Mouse (Mus musculus) megakaryocyte-erythroid progenitor cell, adult 5-6 weeks (primary cell): ENCODE data around the gene Rnaseh2b. TPM values are rescaled to one million over a fixed set of nuclear protein-coding genes. Genes with fewer than 3 reads are reported as not detected.

Experiments
- ATAC-seq: replicated peaks from 2 replicates; pipeline ENCODE4 v1.8.0; 2016; ENCODE audit warnings: mild to moderate bottlenecking, inconsistent platforms; ENCODE audit not compliant: severe bottlenecking, poor library complexity, low FRiP score, low TSS enrichment
- total RNA-seq, 2 experiments: library from RNA; stranded (forward) in 1 of 2; stranded (reverse) in 1 of 2; fragments of 200-1000, 215-1000 nt in 1 of 2; fragments of >200 nt in 1 of 2; fragmentation: Nextera tagmentation in 1 of 2; gene quantifications; 2 replicates each; pipeline ENCODE4 v1.2.3; 2014 to 2017

Gene Rnaseh2b
- total RNA-seq (2014; fragmentation: Nextera tagmentation), result 73.1 and 97.2 TPM in 2 replicates
- total RNA-seq (2017), result 74.5 and 81.1 TPM in 2 replicates

- ATAC-seq, result no peak
Observed at GRCm38 (mm10) chr14:62292488-62293339, at the start of gene Rnaseh2b, which contains the start of gene Dleu7. Gene Rnaseh2b, plus strand, starts transcription at chr14:62292589. Gene Dleu7, minus strand, starts transcription at chr14:62293047.

DNA sequence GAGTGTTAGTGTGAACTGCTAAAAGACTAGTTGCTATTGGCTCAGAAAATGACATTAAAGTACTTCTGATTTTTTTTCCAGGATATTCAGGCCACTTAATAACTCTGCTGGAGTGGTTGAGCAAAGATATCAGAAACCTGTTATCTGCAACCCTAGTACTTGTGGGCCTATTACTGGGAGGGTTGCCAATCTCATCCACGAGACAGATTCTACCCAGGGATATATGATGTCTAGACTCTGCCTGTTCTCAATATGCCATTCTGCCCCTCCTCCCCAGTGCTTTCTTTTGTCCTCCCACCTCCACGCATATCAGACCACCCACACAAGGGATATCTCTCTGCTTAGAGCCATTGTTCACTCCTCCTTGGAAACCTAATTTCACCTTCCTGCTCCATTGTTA is 48.9 kb upstream of the Rnaseh2b start:
- no peak for ATAC-seq

DNA sequence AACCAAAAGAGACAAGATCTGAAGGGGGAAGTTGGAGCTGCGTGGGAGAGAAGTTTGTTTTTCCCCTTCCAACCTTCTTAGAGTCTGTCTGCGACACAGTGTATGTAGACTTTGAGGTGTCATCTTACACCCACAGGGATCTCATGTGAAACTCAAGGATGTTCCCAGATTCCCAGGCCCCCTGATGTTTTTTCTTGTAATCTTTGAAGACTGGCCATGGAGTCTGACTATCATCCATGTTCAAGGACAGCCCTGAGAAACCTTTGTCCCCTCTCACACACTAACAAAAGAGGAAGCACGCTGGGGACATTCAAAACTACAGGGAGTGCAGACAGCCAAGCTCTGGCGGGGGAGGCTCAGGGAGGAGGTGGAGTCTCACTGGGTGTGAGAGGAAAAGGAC is 46.8 kb upstream of the Rnaseh2b start:
- ATAC-seq, result no peak

GRCm38 (mm10) chr14:62248345-62248744 is 44.0 kb upstream of the Rnaseh2b start:
- ATAC-seq, result no peak

DNA sequence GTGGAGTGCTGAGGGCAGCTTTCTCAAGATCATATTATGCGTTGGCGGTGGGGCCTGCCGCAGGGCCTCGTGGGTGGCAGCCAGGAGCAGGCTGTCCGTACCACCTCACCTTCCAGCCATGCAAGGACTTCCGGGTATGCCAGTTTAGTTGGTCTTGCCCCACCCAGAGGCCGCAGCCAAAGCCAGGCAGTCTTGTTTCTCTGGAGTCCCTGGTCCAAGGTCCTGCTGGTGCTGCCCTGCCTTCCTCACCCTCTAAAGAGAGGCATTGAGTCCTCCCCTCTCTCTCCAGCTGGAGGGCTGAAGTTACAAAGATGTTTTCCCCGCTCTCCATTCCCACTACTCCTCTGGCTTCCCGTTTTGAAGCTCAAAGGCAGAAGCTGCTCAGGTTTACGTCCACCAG is 43.6 kb upstream of the Rnaseh2b start:
- no peak for ATAC-seq

DNA sequence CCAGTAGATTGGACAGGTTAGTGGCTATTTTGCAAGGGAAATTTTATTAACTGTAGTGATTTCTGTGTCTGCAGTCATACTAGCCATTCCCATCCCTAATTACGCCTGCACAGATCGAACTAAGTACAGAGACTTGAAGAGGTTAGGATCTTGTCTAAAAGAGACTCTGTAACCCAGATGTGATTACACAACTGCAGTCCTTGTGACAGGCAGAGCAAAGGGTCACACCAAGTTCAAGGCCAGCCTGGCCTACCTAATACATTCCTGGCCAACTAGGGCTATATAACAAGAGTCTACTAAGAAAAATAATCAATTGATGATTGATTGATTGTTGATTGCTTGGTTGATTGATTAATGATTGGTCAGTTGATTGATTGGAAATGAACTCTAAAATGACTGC is 43.1 kb upstream of the Rnaseh2b start:
- no peak for ATAC-seq

DNA sequence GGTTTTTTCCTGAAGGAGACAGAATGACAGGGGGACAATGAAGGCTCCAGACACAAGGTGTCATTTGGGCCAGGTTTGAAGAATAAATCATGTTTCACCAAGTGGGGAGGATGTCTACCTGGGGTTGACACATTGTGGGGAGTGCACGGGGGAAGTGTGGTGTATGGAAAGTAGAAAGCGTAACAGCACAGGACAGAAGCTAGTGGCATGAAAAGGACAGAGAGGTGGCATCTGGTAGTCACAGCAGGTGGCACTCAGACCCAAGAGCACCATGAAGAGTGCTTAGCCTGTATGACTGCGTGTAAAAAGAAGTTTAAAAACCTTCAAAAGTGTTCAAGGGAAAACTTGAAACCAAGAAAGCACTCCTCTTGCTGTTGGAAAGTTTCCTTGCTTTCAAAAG is 42.3 kb upstream of the Rnaseh2b start:
- ATAC-seq, result no peak

DNA sequence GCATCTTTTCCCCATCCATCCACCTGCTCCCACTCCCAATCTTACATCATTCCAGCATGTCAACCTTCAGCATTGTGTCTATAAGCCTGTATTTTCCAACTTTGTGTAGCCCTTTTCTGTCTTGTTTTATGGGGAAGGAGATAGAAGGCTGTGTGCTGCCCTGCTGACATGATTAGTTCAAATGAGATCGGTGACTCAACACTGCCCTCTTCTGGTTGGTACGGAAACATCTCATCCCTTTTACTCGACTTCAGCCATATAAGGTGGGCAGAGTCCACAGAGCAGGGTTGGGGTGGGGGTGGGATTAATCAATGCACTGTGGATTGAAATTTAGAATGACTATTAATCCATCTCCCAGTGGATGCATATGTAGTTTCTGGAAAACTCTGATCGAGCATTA is 40.4 kb upstream of the Rnaseh2b start:
- peak; percentile 78; the same call in 1 of the 2 replicates for ATAC-seq

GRCm38 (mm10) chr14:62254371-62254770 is 38.0 kb upstream of the Rnaseh2b start:
- ATAC-seq, result peak; percentile 89

DNA sequence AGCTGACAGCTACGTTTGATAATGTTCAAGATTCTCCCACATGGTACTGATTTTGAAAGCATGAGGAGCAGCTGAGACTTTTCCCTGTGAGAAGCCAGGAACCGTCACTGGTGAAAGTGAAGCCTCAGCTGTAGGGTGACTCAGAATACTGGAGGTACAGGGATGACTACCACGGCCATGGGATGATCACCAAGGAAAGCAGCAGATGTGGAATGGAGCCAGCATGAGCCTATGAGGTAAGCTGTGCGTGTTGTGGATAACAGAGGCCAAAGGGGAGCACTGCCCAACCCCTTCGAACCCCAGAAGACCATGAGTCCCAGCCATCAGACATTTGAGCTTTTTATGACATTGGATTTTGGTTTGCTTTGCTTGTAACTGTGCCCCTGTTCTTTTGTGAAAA is 36.3 kb upstream of the Rnaseh2b start:
- no peak for ATAC-seq

DNA sequence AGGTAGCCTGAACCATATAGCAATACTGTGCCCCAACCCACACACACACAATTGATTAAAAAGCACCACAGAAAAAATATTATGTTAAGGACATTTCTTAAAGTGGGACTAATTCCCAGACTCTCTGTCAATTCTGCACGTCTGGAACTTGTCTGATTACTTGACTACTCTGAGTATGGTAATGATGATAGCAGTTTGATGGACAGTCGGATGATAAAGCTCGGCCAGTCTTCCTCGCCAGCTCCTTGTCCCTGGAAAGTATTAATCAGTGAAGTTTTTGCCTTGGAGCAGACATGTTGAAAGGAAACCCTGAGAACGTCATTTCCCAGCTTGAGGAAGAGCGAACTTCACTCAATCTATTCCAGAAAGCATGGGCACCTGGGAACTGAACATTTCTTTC is 34.3 kb upstream of the Rnaseh2b start:
- ATAC-seq, result no peak

- ATAC-seq, result no peak
Observed at GRCm38 (mm10) chr14:62258978-62259536, 33.3 kb upstream of the Rnaseh2b start.

DNA sequence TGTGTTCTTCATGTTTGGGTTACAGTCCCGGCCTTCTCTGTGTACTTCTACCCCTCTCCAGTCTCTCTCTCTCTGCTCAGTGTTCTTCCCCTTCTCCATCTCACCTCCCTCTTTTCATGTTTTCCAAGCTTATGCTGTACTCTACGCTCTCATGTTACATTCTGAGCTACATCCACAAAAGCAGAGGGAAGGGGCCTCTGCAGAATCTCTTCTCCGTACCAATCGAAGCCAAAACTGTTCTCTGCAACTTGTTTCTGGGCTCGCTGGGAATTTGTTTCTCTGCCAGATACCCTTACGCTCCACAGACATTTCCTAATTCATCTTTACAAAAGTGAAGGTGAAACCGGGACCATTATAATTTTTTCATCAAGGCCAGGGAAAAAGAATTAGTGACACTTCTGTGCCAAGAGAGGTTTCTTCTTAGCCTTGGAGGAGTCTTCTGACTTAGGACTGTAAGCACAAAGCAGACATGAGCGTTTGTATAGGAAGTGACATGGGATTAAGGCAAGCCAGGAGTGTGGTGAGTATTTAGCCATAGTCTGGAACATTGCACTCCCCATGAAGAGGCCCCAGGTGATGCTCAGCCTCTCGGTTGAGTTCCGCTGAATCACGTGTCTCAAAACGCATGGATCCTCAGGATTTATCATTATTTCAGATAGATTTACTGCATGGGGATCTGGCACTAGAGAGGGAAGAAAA is 21.5 kb upstream of the Rnaseh2b start:
- no peak for ATAC-seq

DNA sequence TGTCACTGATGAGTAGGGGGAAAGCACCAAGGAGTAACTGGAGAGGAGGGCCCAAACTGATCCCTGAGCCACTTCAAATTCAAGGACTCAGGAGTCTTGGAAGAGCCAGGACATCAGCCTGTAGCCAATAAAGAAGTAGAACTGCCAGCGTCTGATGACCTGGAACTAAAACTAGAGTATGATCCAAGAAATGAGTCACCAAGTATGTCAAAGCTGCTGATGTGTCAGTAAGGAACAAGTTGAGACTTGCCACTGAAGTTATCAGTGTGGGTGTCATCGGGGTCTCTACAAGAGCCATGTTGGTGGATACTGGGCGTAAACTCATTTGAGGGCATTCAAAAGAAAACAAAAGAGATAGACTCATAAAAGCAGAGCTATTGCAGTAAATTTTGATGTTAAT is 18.8 kb upstream of the Rnaseh2b start:
- no peak for ATAC-seq

GRCm38 (mm10) chr14:62282974-62283373 is 9.4 kb upstream of the Rnaseh2b start:
- ATAC-seq, result no peak

- ATAC-seq, result no peak
Observed at GRCm38 (mm10) chr14:62288731-62289130, 3.7 kb upstream of the Rnaseh2b start.

DNA sequence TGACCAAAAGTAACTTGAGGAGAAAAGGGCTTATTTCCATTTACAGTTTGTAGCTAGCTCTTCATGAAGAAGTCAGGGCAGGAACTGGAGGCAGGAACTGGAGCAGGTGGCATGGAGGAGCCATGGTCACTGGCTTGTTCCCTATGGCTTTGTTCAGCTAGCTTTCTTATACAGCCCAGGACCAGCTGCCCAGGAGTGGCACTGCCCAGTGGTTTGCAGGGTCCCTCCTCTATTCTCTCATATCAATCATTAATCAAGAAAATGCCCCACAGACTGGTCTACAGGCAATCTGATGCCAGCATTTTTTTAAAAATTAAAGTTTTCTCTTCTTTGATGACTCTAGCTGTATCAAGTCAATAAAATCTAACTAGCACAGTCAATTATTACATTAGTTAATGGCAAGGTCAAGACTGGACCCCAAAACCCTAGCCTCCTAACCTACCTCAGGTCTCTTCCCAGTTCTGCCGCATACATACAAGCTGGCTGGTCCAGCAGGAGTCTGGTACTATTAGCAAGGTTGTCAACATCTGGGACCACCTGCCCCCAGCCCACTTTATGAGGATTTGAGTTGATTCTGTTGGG is 892 bp upstream of the Rnaseh2b start:
- ATAC-seq, result no peak

GRCm38 (mm10) chr14:62292166-62292487 is 262 bp upstream of the Rnaseh2b start:
- no peak for ATAC-seq

DNA sequence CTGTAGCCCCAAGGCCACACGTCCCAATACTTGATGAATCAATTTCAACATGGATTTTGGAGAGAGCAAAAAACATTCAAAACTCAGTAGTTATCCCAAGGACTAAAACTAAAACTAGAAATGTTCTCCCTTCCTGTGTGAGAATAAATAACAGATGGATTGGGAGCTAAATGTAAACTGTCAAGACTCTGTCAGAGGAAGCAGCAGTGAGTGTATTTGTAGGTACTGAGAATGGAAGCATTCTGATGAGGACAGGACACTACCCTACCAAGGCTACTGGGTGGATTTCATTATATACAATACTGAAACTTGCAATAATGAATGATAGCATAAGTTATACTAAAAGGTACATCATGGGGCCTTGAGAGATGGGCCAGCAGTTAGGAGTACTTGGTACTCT is 6.4 kb downstream of the Rnaseh2b start:
- ATAC-seq, result no peak

- no peak for ATAC-seq
Observed at GRCm38 (mm10) chr14:62300031-62300430, 7.6 kb downstream of the Rnaseh2b start.
